Comparison of ENCODE assay signal across 7 mouse cellular contexts in genomic region chr10:95323393-95324277, GRCm38 (mm10). TPM values are rescaled to one million over a fixed set of nuclear protein-coding genes. Genes with fewer than 3 reads are reported as not detected.
DNase-seq lines count a peak whose midpoint lies in the region; ATAC-seq lines count a peak whose summit lies in the region.

Gene Cradd (minus strand): TSS chr10:95324133.

- H3K4me1 ChIP-seq in embryonic facial prominence, embryonic 11.5 days (ENCODE audit: control insufficient read depth, insufficient read depth, low read length): no peaks in the 10 kb centered on the region
- H3K4me1 ChIP-seq in limb, embryonic 10.5 days: peaks cover 12% of the 10 kb centered on the region
- peaks cover 16% of the 10 kb centered on the region for H3K4me1 ChIP-seq in midbrain, embryonic 13.5 days (replicated peaks)

- peak; percentile 89 for DNase-seq in adrenal gland, postnatal 14 days
- peak; percentile 95 for DNase-seq in embryonic facial prominence, embryonic 11.5 days (ENCODE audit: low spot score)
- peak; percentile 91 for DNase-seq in kidney, adult 11 months
- peak; percentile 79 for DNase-seq in limb, embryonic 10.5 days (ENCODE audit: low spot score)
- peak; percentile 67 to 80 for DNase-seq in spleen, adult 18-20 months

- no peaks in the 10 kb centered on the region for H3K9me3 ChIP-seq in embryonic facial prominence, embryonic 11.5 days (replicated peaks; ENCODE audit: control insufficient read depth, low read length)
- no peaks in the 10 kb centered on the region for H3K9me3 ChIP-seq in limb, embryonic 10.5 days (replicated peaks)
- no peaks in the 10 kb centered on the region for H3K9me3 ChIP-seq in midbrain, embryonic 13.5 days

- no peaks in the 10 kb centered on the region for H3K27me3 ChIP-seq in embryonic facial prominence, embryonic 11.5 days (ENCODE audit: control insufficient read depth, insufficient read depth, low read length)
- H3K27me3 ChIP-seq in limb, embryonic 10.5 days (ENCODE audit: low read depth, poor library complexity, severe bottlenecking): no peaks in the 10 kb centered on the region
- H3K27me3 ChIP-seq in midbrain, embryonic 13.5 days: no peaks in the 10 kb centered on the region

- no peaks in the 10 kb centered on the region for H3K36me3 ChIP-seq in embryonic facial prominence, embryonic 11.5 days (replicated peaks; ENCODE audit: control insufficient read depth, insufficient read depth, low read depth, low read length)
- no peaks in the 10 kb centered on the region for H3K36me3 ChIP-seq in limb, embryonic 10.5 days
- H3K36me3 ChIP-seq in midbrain, embryonic 13.5 days: no peaks in the 10 kb centered on the region

- H3K4me2 ChIP-seq in embryonic facial prominence, embryonic 11.5 days (ENCODE audit: low read depth, low read length): peak within 1 kb of the TSS; percentile 62
- peak within 1 kb of the TSS; percentile 59 for H3K4me2 ChIP-seq in midbrain, embryonic 13.5 days (replicated peaks)

- under 1% methylated on average over 51 of the region's 51 CpGs for WGBS in embryonic facial prominence, embryonic 11.5 days
- under 1% methylated on average over 51 of the region's 51 CpGs for WGBS in limb, embryonic 10.5 days
- WGBS in midbrain, embryonic 13.5 days: under 1% methylated on average over 51 of the region's 51 CpGs

- ATAC-seq in embryonic facial prominence, embryonic 11.5 days (replicated peaks; ENCODE audit: insufficient number of reproducible peaks, low FRiP score, low TSS enrichment, low read depth): peak; percentile 73
- ATAC-seq in granulocyte monocyte progenitor cell, adult 5-6 weeks (replicated peaks; ENCODE audit: poor library complexity, severe bottlenecking): peak; percentile 91
- peak; percentile 88 for ATAC-seq in midbrain, embryonic 13.5 days

- peak within 1 kb of the TSS; percentile 77 for H3K9ac ChIP-seq in embryonic facial prominence, embryonic 11.5 days (replicated peaks; ENCODE audit: low read length)
- peak within 1 kb of the TSS; percentile 78 for H3K9ac ChIP-seq in midbrain, embryonic 13.5 days (replicated peaks)

- peak within 1 kb of the TSS; percentile 90 for H3K27ac ChIP-seq in embryonic facial prominence, embryonic 11.5 days (replicated peaks; ENCODE audit: low read depth, low read length)
- peak within 1 kb of the TSS; percentile 95 for H3K27ac ChIP-seq in limb, embryonic 10.5 days
- peak within 1 kb of the TSS; percentile 94 for H3K27ac ChIP-seq in midbrain, embryonic 13.5 days

- H3K4me3 ChIP-seq in embryonic facial prominence, embryonic 11.5 days (ENCODE audit: low read depth, low read length): peak within 1 kb of the TSS; percentile 68
- peak within 1 kb of the TSS; percentile 74 for H3K4me3 ChIP-seq in limb, embryonic 10.5 days
- peak within 1 kb of the TSS; percentile 60 for H3K4me3 ChIP-seq in midbrain, embryonic 13.5 days (replicated peaks)

RNA-seq across cellular contexts. Expression of gene Cradd, which starts in this region (rescaled TPM):
- total RNA-seq in adrenal gland, postnatal 14 days (2021): 11.7 and 13.5 TPM in 2 replicates
- polyA plus RNA-seq in embryonic facial prominence, embryonic 11.5 days (2014; fragmentation: Nextera tagmentation; extraction: Ambion mirVana): 15.3 and 17.1 TPM in 2 replicates
- 15.0 and 15.5 TPM in 2 replicates for total RNA-seq in granulocyte monocyte progenitor cell, adult 5-6 weeks (2014; fragmentation: Nextera tagmentation)
- total RNA-seq in granulocyte monocyte progenitor cell, adult 5-6 weeks (2017): 3.3 and 5.3 TPM in 2 replicates
- polyA plus RNA-seq in limb, embryonic 10.5 days (2016; fragmentation: Nextera tagmentation; extraction: Ambion mirVana): 11.5 and 11.9 TPM in 2 replicates
- polyA plus RNA-seq in midbrain, embryonic 13.5 days (2015; fragmentation: Nextera tagmentation; extraction: Ambion mirVana): 10.1 and 10.7 TPM in 2 replicates

Comparison
In these comparisons a context has a peak if more than half of its experiments do, and no peak if none do; other contexts are left out.
1. Peak in every context shown above with its lines: DNase-seq, ATAC-seq, H3K4me3 ChIP-seq and H3K27ac ChIP-seq.